Comparison of ENCODE assay signal across 8 mouse cellular contexts in the genomic region with DNA sequence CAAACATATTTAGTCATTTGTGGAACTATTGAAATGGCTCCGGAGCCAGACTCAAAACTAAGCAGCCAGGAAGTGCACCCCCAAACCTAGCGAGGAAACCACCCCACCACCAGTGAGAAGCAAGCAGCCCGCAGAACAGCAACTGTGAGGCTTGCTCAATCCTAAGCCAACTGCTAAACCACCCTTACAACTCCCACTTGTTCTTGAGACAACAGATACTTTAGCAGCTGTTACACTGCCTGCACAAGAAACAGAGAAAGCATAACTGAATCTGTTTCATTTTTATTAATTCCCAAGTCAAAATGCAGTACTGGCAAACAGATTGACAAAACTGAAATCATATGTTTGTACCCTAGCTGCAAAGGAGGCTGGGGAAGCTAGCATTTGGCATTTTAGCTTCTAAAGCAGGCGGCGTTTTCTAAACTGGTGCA. TPM values are rescaled to one million over a fixed set of nuclear protein-coding genes. Genes with fewer than 3 reads are reported as not detected.
A peak's percentile ranks its signal among the peaks of the same experiment; 100 is the strongest.
DNase-seq lines count a peak whose midpoint lies in the region; ATAC-seq and TF ChIP-seq lines count a peak whose summit lies in the region.
"Had no signal": no experiment of that assay in that cellular context is flagged by ENCODE, and none has a peak within 500 bp of the region (broad histone marks: within the 10 kb centered on the region; RNA-seq: fewer than 3 reads in every experiment).

No protein-coding gene starts in this region.

- peak overlapping the region; percentile 29; the same call in 1 of the 2 replicates for H3K27ac ChIP-seq in bone marrow, adult 2 months (ENCODE audit: control insufficient read depth, insufficient read depth, low read depth, low read length, poor library complexity)
- H3K27ac ChIP-seq in heart, embryonic 12.5 days (ENCODE audit: poor library complexity, severe bottlenecking), result no peak overlapping the region
- H3K27ac ChIP-seq: limb, embryonic 13.5 days had no signal

- H3K4me3 ChIP-seq in bone marrow, adult 2 months (replicated peaks; ENCODE audit: control insufficient read depth, low read depth, low read length), result no peak overlapping the region
- no peak overlapping the region for H3K4me3 ChIP-seq in heart, embryonic 12.5 days
- H3K4me3 ChIP-seq: limb, embryonic 13.5 days had no signal

- H3K9me3 ChIP-seq in heart, embryonic 12.5 days (replicated peaks), result no peaks in the 10 kb centered on the region
- H3K9me3 ChIP-seq: limb, embryonic 13.5 days had no signal

- H3K36me3 ChIP-seq in heart, embryonic 12.5 days, result no peaks in the 10 kb centered on the region
- H3K36me3 ChIP-seq: limb, embryonic 13.5 days had no signal

- ATAC-seq in neutrophil, adult 5-6 weeks (ENCODE audit: extremely low read depth, insufficient number of reproducible peaks, low FRiP score, poor library complexity, severe bottlenecking), result peak; percentile 75
- no peak for ATAC-seq in heart, embryonic 12.5 days (ENCODE audit: insufficient number of reproducible peaks, low FRiP score)

- peaks cover 4% of the 10 kb centered on the region for H3K4me1 ChIP-seq in bone marrow, adult 2 months (ENCODE audit: control insufficient read depth, insufficient read depth, low read length)
- H3K4me1 ChIP-seq in heart, embryonic 12.5 days (replicated peaks), result no peaks in the 10 kb centered on the region
- H3K4me1 ChIP-seq: limb, embryonic 13.5 days had no signal

- H3K4me2 ChIP-seq in heart, embryonic 12.5 days, result no peak overlapping the region
- H3K4me2 ChIP-seq: limb, embryonic 13.5 days had no signal

- H3K9ac ChIP-seq in heart, embryonic 12.5 days, result no peak overlapping the region
- H3K9ac ChIP-seq: limb, embryonic 13.5 days had no signal

- H3K27me3 ChIP-seq in heart, embryonic 12.5 days (replicated peaks), result no peaks in the 10 kb centered on the region
- H3K27me3 ChIP-seq: limb, embryonic 13.5 days had no signal

- peak; percentile 74 for DNase-seq in CD4-positive, CD25-positive, alpha-beta regulatory T cell, adult 2 months (ENCODE audit: low read depth, low spot score)
- DNase-seq in layer of hippocampus, adult 9-10 months (ENCODE audit: low spot score), result peak; percentile 88
- DNase-seq in urinary bladder, adult 2 months (ENCODE audit: low spot score), result no peak
- no peak for DNase-seq in kidney, adult 18-20 months

- no peak for TF ChIP-seq CTCF in bone marrow, adult 2 months (IDR thresholded peaks at IDR 0.05; ENCODE audit: control insufficient read depth, insufficient read depth, low read length)

- no peak for TF ChIP-seq POLR2A in bone marrow, adult 2 months (IDR thresholded peaks at IDR 0.05; ENCODE audit: borderline replicate concordance, control insufficient read depth, low read depth, low read length)

- 9% methylated on average over 5 of the region's 5 CpGs for WGBS in bone marrow, adult 2 months
- 82% methylated on average over 5 of the region's 5 CpGs for whole genome bisulfite sequencing in heart, embryonic 12.5 days

RNA-seq across cellular contexts. Expression of a gene that starts 23.2 kb away (rescaled TPM):
- 13.0 and 31.9 TPM in 2 replicates for polyA plus RNA-seq in bone marrow, adult 2 months (2011; ENCODE audit: insufficient read depth, insufficient read length, low replicate concordance, missing spikeins)
- total RNA-seq in neutrophil, adult 5-6 weeks (2017), result 82.1 and 89.8 TPM in 2 replicates
- 16.5 and 20.4 TPM in 2 replicates for polyA plus RNA-seq in urinary bladder, adult 2 months (2012; rRNA removed)
- polyA plus RNA-seq in heart, embryonic 12.5 days (2016; fragmentation: Nextera tagmentation; extraction: Ambion mirVana), result 15.4 and 15.6 TPM in 2 replicates

Comparison
In these comparisons a context has a peak if more than half of its experiments do, and no peak if none do; other contexts are left out.
1. DNase-seq: peak in CD4-positive, CD25-positive, alpha-beta regulatory T cell, adult 2 months (single experiment) and layer of hippocampus, adult 9-10 months (single experiment); none in urinary bladder, adult 2 months (single experiment) and kidney, adult 18-20 months (single experiment).